Mouse (Mus musculus): ENCODE data around the gene Prelid1. TPM values are rescaled to one million over a fixed set of nuclear protein-coding genes. Genes with fewer than 3 reads are reported as not detected.

Gene Prelid1
- polyA plus RNA-seq, 1 experiment from 2014 or later, result 466 TPM

DNA sequence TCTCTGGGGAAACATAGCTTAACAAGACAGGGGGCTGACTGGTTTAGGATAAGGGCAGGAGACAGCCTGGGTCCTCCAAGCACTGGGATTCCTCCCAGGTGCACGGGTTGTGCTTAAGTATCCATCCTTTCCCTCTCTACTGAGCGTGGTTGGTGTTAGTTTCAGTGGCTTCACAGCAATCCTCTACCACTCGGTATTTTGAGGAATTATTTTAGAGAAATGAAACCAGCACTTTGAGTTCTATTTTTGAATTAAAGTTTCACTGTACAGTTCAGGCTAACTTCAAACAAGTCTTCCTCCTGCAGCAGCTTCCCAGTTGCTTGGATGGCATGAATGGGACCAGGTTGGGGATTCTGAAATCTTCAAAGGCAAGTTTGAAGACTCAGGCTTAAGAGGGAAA, 1.9 kb upstream of the Prelid1 start:
- Histone ChIP-seq H3K4me2 (ENCODE audit: low read depth, low read length) (no peak overlapping the region), H3K9me3 (ENCODE audit: control insufficient read depth, low read length) (no peaks in the 10 kb centered on the region), H3K4me3 (ENCODE audit: low read length) (no peak overlapping the region), H3K27ac (ENCODE audit: low read length) (no peak overlapping the region), H3K4me1 (replicated peaks; ENCODE audit: control insufficient read depth, insufficient read depth, low read length) (peaks cover 15% of the 10 kb centered on the region), H3K27me3 (ENCODE audit: control insufficient read depth, insufficient read depth, low read depth, low read length) (no peaks in the 10 kb centered on the region), H3K9ac (ENCODE audit: low read length) (no peak overlapping the region), H3K36me3 (ENCODE audit: control insufficient read depth, insufficient read depth, low read length) (peaks cover 18% of the 10 kb centered on the region)
- ATAC-seq (ENCODE audit: low read depth), result no peak
- WGBS, result 79% methylated on average over 3 of the region's 3 CpGs

DNA sequence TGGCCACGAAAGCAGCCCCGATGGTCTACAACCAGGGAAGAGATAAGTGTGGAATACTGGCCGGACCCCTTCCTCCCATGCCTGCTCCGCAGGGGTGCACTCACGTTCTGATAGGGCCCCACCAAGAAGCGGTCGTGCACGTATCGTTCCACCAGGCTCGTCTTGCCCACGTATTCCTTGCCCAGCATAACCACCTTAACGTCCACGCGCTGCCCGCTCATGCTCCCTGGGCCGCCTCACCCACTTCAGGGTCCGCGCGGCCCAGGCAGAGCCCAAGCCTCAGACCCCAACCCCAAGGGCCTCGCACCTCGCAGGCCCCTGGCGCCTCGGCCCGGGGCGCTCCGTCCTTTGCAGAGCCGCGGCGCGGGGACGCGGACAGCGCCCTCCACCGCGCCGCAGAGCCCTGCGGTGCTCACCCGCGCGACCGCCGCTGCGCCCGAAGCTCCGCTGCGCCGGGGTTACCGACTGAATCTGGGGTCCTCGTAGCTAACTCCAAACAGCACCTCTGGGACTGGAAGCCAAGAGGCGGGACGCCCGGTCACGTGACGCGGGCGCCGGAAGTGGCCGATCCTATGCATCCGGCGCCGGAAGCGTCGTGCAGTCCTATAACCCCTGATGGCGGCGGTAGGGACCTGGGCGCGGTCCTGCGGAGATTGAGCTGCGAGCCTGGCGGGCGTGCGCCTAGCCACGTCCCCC, 1.3 kb downstream of the Prelid1 start, which contains the start of gene Rab24:
Gene Rab24 (minus strand): TSS at position 513 of the 696 bp plus-strand sequence.
- under 1% methylated on average over 73 of the region's 73 CpGs for WGBS
- Histone ChIP-seq H3K4me2 (ENCODE audit: low read depth, low read length) (peak within 1 kb of the TSS; percentile 61), H3K9me3 (ENCODE audit: control insufficient read depth, low read length) (no peaks in the 10 kb centered on the region), H3K36me3 (ENCODE audit: control insufficient read depth, insufficient read depth, low read length) (peaks cover 15% of the 10 kb centered on the region), H3K9ac (ENCODE audit: low read length) (peak within 1 kb of the TSS; percentile 98), H3K4me3 (ENCODE audit: low read length) (peak within 1 kb of the TSS; percentile 88), H3K27me3 (ENCODE audit: control insufficient read depth, insufficient read depth, low read depth, low read length) (no peaks in the 10 kb centered on the region), H3K27ac (ENCODE audit: low read length) (peak within 1 kb of the TSS; percentile 82), H3K4me1 (replicated peaks; ENCODE audit: control insufficient read depth, insufficient read depth, low read length) (peaks cover 22% of the 10 kb centered on the region)
- ATAC-seq (ENCODE audit: low read depth), result peak; percentile 94

DNA sequence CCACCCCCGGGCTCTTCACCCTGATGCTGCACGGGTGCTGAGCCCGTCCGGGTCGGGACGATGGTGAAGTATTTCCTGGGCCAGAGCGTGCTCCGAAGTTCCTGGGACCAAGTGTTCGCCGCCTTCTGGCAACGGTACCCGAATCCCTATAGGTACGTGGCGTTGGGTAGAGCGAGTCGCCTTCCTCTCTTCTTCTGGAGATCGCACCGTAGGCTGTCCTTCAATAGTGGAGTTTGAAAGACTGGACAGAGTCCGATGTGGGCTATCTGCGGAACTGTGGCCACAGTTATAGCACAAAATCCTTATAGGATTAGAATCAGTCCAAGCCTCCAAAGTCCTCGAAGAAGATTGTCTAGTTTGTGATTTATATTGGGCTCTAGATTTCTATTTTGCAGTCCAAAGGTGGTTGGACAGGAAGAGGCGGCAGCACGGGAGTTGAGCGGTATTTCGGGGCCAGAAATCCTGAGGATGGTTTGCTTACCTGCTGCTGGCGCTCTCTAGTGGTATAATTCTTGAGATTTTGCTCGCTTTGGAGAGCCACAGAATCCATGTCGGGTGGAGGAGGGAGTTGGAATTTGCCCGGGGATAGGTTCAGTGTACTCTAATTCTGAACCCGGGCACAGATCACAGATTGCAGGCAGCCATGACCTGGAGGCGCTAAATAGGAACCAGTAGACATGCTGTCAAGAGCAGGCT, 2.0 kb downstream of the Prelid1 start:
- under 1% methylated on average over 31 of the region's 31 CpGs for WGBS
- ATAC-seq (ENCODE audit: low read depth), result peak; percentile 29; the same call in 1 of the 2 replicates

DNA sequence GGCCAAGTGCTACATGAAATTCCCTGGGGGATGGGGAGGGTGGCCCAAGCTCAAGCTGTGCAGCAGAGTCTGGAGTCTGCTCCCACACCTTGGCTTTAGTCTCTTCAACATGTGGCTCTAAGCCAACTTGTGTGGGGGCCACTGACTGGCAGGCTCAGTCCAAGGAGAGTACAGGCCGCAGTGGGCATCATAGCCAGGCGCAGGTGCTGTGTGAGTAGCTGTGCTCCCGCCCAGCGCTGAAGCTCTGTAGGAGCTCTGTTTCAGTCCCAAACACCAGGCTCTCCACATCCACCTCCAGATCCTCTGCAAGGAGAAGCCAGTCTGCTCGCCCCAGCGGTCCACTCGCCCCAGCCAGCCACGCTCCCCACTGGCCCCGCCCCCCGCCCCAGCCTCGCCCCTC, 5.3 kb downstream of the Prelid1 start:
- no peak overlapping the region for H3K4me3 ChIP-seq (ENCODE audit: low read length)
- peaks cover 15% of the 10 kb centered on the region for H3K36me3 ChIP-seq (ENCODE audit: control insufficient read depth, insufficient read depth, low read length)
- H3K4me2 ChIP-seq (ENCODE audit: low read depth, low read length), result no peak overlapping the region
- WGBS, result 72% methylated on average over 11 of the region's 11 CpGs
- peaks cover 46% of the 10 kb centered on the region for H3K4me1 ChIP-seq (replicated peaks; ENCODE audit: control insufficient read depth, insufficient read depth, low read length)
- H3K9me3 ChIP-seq (ENCODE audit: control insufficient read depth, low read length), result no peaks in the 10 kb centered on the region
- no peaks in the 10 kb centered on the region for H3K27me3 ChIP-seq (ENCODE audit: control insufficient read depth, insufficient read depth, low read depth, low read length)
- H3K27ac ChIP-seq (ENCODE audit: low read length), result no peak overlapping the region
- ATAC-seq (ENCODE audit: low read depth), result no peak
- no peak overlapping the region for H3K9ac ChIP-seq (ENCODE audit: low read length)

More for the DNA sequence above, 2.0 kb downstream of the Prelid1 start:
- Histone ChIP-seq H3K9me3 (ENCODE audit: control insufficient read depth, low read length) (no peaks in the 10 kb centered on the region), H3K36me3 (ENCODE audit: control insufficient read depth, insufficient read depth, low read length) (peaks cover 15% of the 10 kb centered on the region), H3K27me3 (ENCODE audit: control insufficient read depth, insufficient read depth, low read depth, low read length) (no peaks in the 10 kb centered on the region), H3K9ac (ENCODE audit: low read length) (peak overlapping the region; percentile 98), H3K27ac (ENCODE audit: low read length) (peak overlapping the region; percentile 82), H3K4me2 (ENCODE audit: low read depth, low read length) (peak overlapping the region; percentile 61), H3K4me1 (replicated peaks; ENCODE audit: control insufficient read depth, insufficient read depth, low read length) (peaks cover 26% of the 10 kb centered on the region), H3K4me3 (ENCODE audit: low read length) (peak overlapping the region; percentile 88)

DNA sequence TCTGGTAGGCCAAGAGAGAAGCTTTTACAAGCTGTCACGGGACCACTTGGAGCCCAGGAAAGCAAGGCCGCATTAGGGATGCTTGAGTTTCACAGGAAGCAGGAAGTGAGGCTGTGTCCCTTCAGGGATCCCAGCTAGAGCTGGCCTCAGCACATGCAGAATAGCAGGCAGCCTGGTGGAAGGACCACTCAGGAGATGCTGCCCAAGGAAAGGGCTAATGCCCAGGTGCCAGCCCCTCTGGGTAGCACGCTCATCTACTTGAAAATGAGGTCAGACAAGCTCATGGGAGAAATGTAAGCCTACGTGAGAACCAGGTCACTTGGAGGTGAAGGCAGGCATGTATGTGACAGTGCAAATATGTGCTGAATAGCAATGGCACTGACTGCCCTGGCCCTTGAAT, 6.9 kb downstream of the Prelid1 start:
- ATAC-seq (ENCODE audit: low read depth), result no peak
- Histone ChIP-seq H3K4me3 (ENCODE audit: low read length) (no peak overlapping the region), H3K9me3 (ENCODE audit: control insufficient read depth, low read length) (no peaks in the 10 kb centered on the region), H3K27ac (ENCODE audit: low read length) (peak overlapping the region; percentile 23; the same call in 1 of the 2 replicates), H3K36me3 (ENCODE audit: control insufficient read depth, insufficient read depth, low read length) (peaks cover 15% of the 10 kb centered on the region), H3K4me1 (replicated peaks; ENCODE audit: control insufficient read depth, insufficient read depth, low read length) (peaks cover 46% of the 10 kb centered on the region), H3K27me3 (ENCODE audit: control insufficient read depth, insufficient read depth, low read depth, low read length) (no peaks in the 10 kb centered on the region), H3K9ac (ENCODE audit: low read length) (no peak overlapping the region), H3K4me2 (ENCODE audit: low read depth, low read length) (no peak overlapping the region)
- 37% methylated on average over 4 of the region's 4 CpGs for WGBS

DNA sequence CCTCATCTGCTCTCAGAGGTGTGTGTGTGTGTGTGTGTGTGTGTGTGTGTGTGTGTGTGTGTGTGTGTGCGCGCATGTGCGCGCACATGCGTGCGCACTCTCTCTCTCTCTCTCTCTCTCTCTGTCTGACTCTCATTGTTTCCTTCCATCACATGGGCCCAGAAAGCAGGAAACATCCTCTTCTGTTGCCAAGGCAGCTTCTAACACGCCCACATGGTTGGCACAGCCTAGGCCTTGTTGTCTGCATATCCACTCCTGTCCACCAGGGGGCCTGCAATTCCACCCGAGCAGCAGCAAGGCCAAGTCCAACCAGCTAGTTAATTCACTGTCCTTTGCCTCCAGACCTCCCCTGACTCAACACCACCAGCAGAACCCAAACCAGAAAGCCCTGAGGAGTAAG, 7.3 kb downstream of the Prelid1 start:
- no peaks in the 10 kb centered on the region for H3K9me3 ChIP-seq (ENCODE audit: control insufficient read depth, low read length)
- peak overlapping the region; percentile 74; the same call in 1 of the 2 replicates for H3K4me2 ChIP-seq (ENCODE audit: low read depth, low read length)
- no peaks in the 10 kb centered on the region for H3K27me3 ChIP-seq (ENCODE audit: control insufficient read depth, insufficient read depth, low read depth, low read length)
- WGBS, result 35% methylated on average over 8 of the region's 8 CpGs
- peak; percentile 19; the same call in 1 of the 2 replicates for ATAC-seq (ENCODE audit: low read depth)
- peak overlapping the region; percentile 66 for H3K4me3 ChIP-seq (ENCODE audit: low read length)
- H3K27ac ChIP-seq (ENCODE audit: low read length), result no peak overlapping the region
- H3K4me1 ChIP-seq (replicated peaks; ENCODE audit: control insufficient read depth, insufficient read depth, low read length), result peaks cover 46% of the 10 kb centered on the region
- H3K36me3 ChIP-seq (ENCODE audit: control insufficient read depth, insufficient read depth, low read length), result peaks cover 15% of the 10 kb centered on the region
- peak overlapping the region; percentile 45; the same call in 1 of the 2 replicates for H3K9ac ChIP-seq (ENCODE audit: low read length)

DNA sequence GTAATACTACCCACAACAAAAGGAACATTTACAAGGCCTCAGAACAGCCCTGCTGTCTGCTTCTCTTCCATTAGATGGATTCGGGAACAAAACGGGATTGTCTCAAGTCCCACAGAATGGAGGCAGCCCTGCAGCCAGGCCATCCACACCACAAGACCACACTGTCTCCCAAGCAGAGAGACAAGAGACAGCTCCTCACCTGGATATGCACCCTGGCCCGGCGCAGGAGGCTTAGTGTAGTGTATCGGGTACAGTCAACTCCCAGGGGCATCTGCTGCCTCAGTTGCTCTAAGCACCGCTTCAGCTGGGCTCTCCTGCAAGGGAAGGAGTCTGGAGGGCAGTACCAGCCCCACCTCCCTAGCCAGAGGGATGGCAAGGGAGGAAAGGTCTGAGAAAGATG, 7.9 kb downstream of the Prelid1 start:
- H3K27ac ChIP-seq (ENCODE audit: low read length), result no peak overlapping the region
- H3K4me1 ChIP-seq (replicated peaks; ENCODE audit: control insufficient read depth, insufficient read depth, low read length), result peaks cover 41% of the 10 kb centered on the region
- H3K4me3 ChIP-seq (ENCODE audit: low read length), result peak overlapping the region; percentile 66
- 85% methylated on average over 6 of the region's 6 CpGs for WGBS
- H3K27me3 ChIP-seq (ENCODE audit: control insufficient read depth, insufficient read depth, low read depth, low read length), result no peaks in the 10 kb centered on the region
- no peaks in the 10 kb centered on the region for H3K9me3 ChIP-seq (ENCODE audit: control insufficient read depth, low read length)
- peak overlapping the region; percentile 74 for H3K4me2 ChIP-seq (ENCODE audit: low read depth, low read length)
- ATAC-seq (ENCODE audit: low read depth), result no peak
- H3K36me3 ChIP-seq (ENCODE audit: control insufficient read depth, insufficient read depth, low read length), result peaks cover 15% of the 10 kb centered on the region
- H3K9ac ChIP-seq (ENCODE audit: low read length), result peak overlapping the region; percentile 76

DNA sequence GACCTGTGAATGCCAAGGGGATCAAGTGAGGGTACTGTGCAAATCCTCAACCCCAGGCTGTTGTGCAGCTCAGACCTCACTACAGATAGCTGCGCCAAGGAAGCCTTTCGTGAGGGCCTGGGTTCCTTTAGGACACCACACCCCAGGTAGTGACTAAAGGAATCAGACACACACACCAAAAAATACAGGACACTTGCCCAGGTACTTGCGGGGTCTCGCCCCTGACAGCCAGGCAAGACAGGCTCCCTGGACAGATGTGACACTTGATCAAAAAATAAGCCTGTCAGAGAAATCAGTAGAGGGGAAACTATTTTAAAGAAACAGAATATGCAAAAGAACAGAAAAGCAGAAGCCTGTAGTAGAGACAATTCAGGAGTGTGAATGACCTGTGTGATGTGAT, 8.3 kb downstream of the Prelid1 start:
- Histone ChIP-seq H3K9ac (ENCODE audit: low read length) (peak overlapping the region; percentile 76), H3K27ac (ENCODE audit: low read length) (no peak overlapping the region), H3K9me3 (ENCODE audit: control insufficient read depth, low read length) (no peaks in the 10 kb centered on the region), H3K27me3 (ENCODE audit: control insufficient read depth, insufficient read depth, low read depth, low read length) (no peaks in the 10 kb centered on the region), H3K4me3 (ENCODE audit: low read length) (peak overlapping the region; percentile 66), H3K36me3 (ENCODE audit: control insufficient read depth, insufficient read depth, low read length) (peaks cover 15% of the 10 kb centered on the region), H3K4me2 (ENCODE audit: low read depth, low read length) (peak overlapping the region; percentile 74), H3K4me1 (replicated peaks; ENCODE audit: control insufficient read depth, insufficient read depth, low read length) (peaks cover 37% of the 10 kb centered on the region)
- 79% methylated on average over 4 of the region's 4 CpGs for WGBS
- no peak for ATAC-seq (ENCODE audit: low read depth)

DNA sequence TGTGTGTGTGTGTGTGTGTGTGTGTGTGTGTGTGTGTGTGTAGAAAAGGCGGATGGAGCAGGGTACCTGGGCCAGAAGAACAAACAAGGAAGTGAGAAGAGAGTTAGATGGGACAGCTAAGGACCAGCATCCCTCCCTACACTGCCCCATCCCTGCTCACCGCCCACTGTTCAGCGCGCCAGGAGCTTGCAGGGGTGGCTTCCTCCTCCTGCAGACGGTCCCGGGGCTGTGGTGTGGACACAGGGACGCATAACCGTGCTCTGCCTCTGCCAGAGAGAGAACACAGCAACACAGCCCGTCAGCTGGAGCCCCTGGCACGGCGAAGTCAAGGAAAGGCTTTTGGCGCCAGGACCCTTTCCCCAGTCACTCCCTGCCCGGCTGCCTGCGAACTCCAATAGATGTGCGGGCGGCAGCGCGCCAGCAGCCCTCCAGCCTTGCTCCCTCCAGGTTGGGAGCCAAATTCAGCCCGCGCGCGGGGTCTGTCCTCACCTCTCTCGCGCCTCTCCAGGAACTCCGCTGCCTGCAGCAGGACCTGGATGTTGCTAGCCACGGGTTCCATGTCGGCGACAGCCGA, 8.9 kb downstream of the Prelid1 start:
- peaks cover 11% of the 10 kb centered on the region for H3K36me3 ChIP-seq (ENCODE audit: control insufficient read depth, insufficient read depth, low read length)
- under 1% methylated on average over 28 of the region's 29 CpGs for WGBS
- peak overlapping the region; percentile 74 for H3K4me2 ChIP-seq (ENCODE audit: low read depth, low read length)
- peak overlapping the region; percentile 76 for H3K9ac ChIP-seq (ENCODE audit: low read length)
- H3K9me3 ChIP-seq (ENCODE audit: control insufficient read depth, low read length), result no peaks in the 10 kb centered on the region
- peak overlapping the region; percentile 80 for H3K27ac ChIP-seq (ENCODE audit: low read length)
- H3K4me3 ChIP-seq (ENCODE audit: low read length), result peak overlapping the region; percentile 66
- no peaks in the 10 kb centered on the region for H3K27me3 ChIP-seq (ENCODE audit: control insufficient read depth, insufficient read depth, low read depth, low read length)
- peak; percentile 29 for ATAC-seq (ENCODE audit: low read depth)
- H3K4me1 ChIP-seq (replicated peaks; ENCODE audit: control insufficient read depth, insufficient read depth, low read length), result peaks cover 32% of the 10 kb centered on the region

All from lung, embryonic 16.5 days (tissue).